Mouse (Mus musculus) stomach, embryonic 14.5 days (tissue): ENCODE data around the gene Ankrd34a. TPM values are rescaled to one million over a fixed set of nuclear protein-coding genes. Genes with fewer than 3 reads are reported as not detected.
"Not testable (repeated sequence)": the region's sequence is repeated elsewhere in the genome, so short reads cannot be mapped to it uniquely, and the experiment has no call there.

Experiments
- ATAC-seq: fragments of 200-750 bp; cut with Nextera tagmentation; 2 replicates; pipeline ENCODE4 v1.8.0; 2017; ENCODE audit warnings: low read depth, moderate TSS enrichment; ENCODE audit not compliant: insufficient number of reproducible peaks, insufficient read depth, low FRiP score
- H3K27ac ChIP-seq: fragments of 300-500 bp; sonication (generic); 2 replicates; pipeline ENCODE4 v1.5.1; 2014; ENCODE audit warnings: mild to moderate bottlenecking, low read length, moderate library complexity, mixed read lengths
- H3K27me3 ChIP-seq: fragments of 300-500 bp; sonication (generic); 2 replicates; pipeline ENCODE4 v1.6.1; 2014; ENCODE audit warnings: low read length, control low read depth, mixed read lengths; ENCODE audit not compliant: control insufficient read depth, insufficient read depth
- H3K36me3 ChIP-seq: fragments of 300-500 bp; sonication (generic); 2 replicates; pipeline ENCODE4 v1.6.1; 2014; ENCODE audit warnings: mild to moderate bottlenecking, control low read depth, low read length, moderate library complexity, mixed read lengths; ENCODE audit not compliant: control insufficient read depth, insufficient read depth
- H3K4me1 ChIP-seq: fragments of 300-500 bp; sonication (generic); 2 replicates; pipeline ENCODE4 v1.6.1; 2014; ENCODE audit warnings: low read length, control low read depth, mixed read lengths; ENCODE audit not compliant: control insufficient read depth, insufficient read depth
- H3K4me2 ChIP-seq: fragments of 300-500 bp; sonication (generic); replicated peaks from 2 replicates; pipeline ENCODE4 v1.6.1; 2014; ENCODE audit warnings: low read depth, low read length, control low read depth
- H3K4me3 ChIP-seq: fragments of 300-500 bp; sonication (generic); 2 replicates; pipeline ENCODE4 v1.5.1; 2014; ENCODE audit warnings: low read depth, low read length, control low read depth
- H3K9ac ChIP-seq: fragments of 300-500 bp; sonication (generic); replicated peaks from 2 replicates; pipeline ENCODE4 v1.6.1; 2014; ENCODE audit warnings: low read depth, mild to moderate bottlenecking, control low read depth, low read length, moderate library complexity, mixed read lengths
- H3K9me3 ChIP-seq: fragments of 300-500 bp; sonication (generic); 2 replicates; pipeline ENCODE4 v1.6.1; 2016; ENCODE audit warnings: low read depth, low read length, control low read depth; ENCODE audit not compliant: control insufficient read depth
- WGBS: fragments of 180-500 bp; shearing (Covaris S2); extraction: QIAGEN DNeasy Blood & Tissue Kit; methylation state at CpG from one replicate; pipeline ENCODE4 v1.1.7; 2014; 5-methylcytosine and 5-hydroxymethylcytosine counted together
- polyA plus RNA-seq: library from polyadenylated mRNA; unstranded; fragments of >200 nt; fragmentation: Nextera tagmentation; extraction: Ambion mirVana; gene quantifications from 2 replicates; pipeline ENCODE4 v1.2.1, GENCODE M21; 2014

Gene Ankrd34a
- polyA plus RNA-seq, 1 experiment from 2014 or later = 2.9 TPM

DNA sequence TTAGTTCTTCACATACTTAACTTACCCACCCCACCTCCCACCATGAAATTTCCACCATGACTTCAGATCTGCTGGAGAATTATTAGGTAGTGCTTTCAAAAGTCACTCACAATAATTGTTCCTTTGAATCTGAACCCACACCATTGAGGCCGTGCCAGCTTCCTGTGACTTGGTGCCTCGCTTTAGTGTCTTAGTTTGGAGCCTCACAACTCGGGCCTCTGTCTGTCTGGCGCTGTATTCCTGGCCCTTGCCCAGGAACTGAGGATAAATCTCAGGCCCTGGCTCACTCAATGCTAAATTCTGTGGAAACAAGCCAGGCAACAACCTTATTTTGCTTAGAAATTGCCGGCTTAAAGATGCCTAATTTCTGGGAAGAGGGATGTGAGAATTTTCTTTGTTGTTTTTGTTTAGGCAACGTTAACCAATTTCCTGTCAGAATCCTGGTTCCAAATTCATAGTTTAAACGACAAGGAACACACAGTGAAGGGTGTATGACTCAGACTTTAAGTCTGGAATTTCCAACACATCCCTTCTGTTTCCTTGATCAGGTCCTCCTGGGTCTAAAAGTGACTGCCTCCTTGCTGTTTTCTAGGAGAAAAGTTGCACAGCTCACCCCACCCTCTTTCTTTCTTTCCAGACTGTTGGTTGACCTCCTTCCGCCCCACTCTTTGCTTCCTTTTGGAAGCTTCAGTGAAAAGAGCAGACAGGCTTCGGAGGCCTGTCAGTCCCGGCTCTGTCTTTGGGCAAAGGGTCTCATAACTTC is 5.7 kb downstream of the Ankrd34a start:
- WGBS = 29% methylated on average over 10 of the region's 10 CpGs
- Histone ChIP-seq H3K4me3 (peak overlapping the region; percentile 54), H3K36me3 (no peaks in the 10 kb centered on the region; the same call in 1 of the 2 replicates), H3K27me3 (no peaks in the 10 kb centered on the region), H3K4me2 (peak overlapping the region; percentile 60), H3K9me3 (no peaks in the 10 kb centered on the region), H3K9ac (peak overlapping the region; percentile 88), H3K4me1 (peaks cover 25% of the 10 kb centered on the region; the same call in 1 of the 2 replicates), H3K27ac (peak overlapping the region; percentile 96)
- no peak for ATAC-seq

GRCm38 (mm10) chr3:96602704-96603084 is 6.3 kb downstream of the Ankrd34a start:
- H3K36me3 ChIP-seq = no peaks in the 10 kb centered on the region; the same call in 1 of the 2 replicates
- H3K27me3 ChIP-seq = no peaks in the 10 kb centered on the region
- H3K4me3 ChIP-seq = peak overlapping the region; percentile 54
- ATAC-seq = no peak
- H3K4me1 ChIP-seq = peaks cover 23% of the 10 kb centered on the region; the same call in 1 of the 2 replicates
- peak overlapping the region; percentile 88 for H3K9ac ChIP-seq
- H3K27ac ChIP-seq = peak overlapping the region; percentile 96; the same call in 1 of the 2 replicates
- no peaks in the 10 kb centered on the region for H3K9me3 ChIP-seq
- 18% methylated on average over 5 of the region's 5 CpGs for WGBS
- peak overlapping the region; percentile 60 for H3K4me2 ChIP-seq

DNA sequence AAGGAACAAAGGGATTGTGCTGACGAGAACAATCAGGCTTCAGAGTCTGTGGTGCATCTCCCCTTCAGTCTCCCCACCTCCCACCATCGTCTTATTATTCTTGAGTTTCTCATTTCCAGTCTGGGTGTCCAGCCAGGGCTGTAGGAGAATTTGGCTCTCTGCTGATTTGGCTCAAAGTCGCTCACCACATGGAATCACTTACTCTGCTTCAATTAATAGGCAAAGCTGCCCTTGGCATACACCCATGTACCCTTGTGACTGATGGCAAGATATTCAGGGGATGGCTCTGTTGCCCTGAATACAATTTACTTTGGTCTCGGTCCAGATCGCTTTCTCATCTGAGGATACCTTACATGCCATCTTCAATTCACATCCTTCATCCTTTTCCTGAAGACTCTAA is 6.9 kb downstream of the Ankrd34a start:
- no peak for ATAC-seq
- H3K4me2 ChIP-seq = peak overlapping the region; percentile 60
- H3K27ac ChIP-seq = no peak overlapping the region; the same call in 1 of the 2 replicates
- H3K9me3 ChIP-seq = no peaks in the 10 kb centered on the region
- H3K36me3 ChIP-seq = no peaks in the 10 kb centered on the region; the same call in 1 of the 2 replicates
- no peak overlapping the region for H3K9ac ChIP-seq
- H3K4me3 ChIP-seq = peak overlapping the region; percentile 54; the same call in 1 of the 2 replicates
- H3K4me1 ChIP-seq = peaks cover 23% of the 10 kb centered on the region; the same call in 1 of the 2 replicates
- no peaks in the 10 kb centered on the region for H3K27me3 ChIP-seq
- WGBS = 55% methylated on average over 5 of the region's 5 CpGs

DNA sequence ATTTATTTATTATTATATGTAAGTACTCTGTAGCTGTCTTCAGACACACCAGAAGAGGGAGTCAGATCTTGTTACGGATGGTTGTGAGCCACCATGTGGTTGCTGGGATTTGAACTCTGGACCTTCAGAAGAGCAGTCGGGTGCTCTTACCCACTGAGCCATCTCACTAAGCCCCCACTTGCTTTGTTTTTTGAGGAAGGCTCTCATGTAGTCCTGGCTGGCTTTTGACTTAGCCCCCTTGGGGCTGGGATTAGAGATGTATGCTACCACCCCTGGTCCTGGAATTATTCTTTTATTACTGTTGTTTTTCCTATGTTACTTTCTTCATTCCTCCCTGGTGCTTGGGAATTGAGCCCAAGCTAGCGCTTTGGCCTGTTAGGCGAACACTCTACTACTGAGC is 9.6 kb downstream of the Ankrd34a start:
- ATAC-seq, H3K27ac ChIP-seq, H3K4me2 ChIP-seq, H3K4me3 ChIP-seq, H3K9me3 ChIP-seq, H3K9ac ChIP-seq, H3K36me3 ChIP-seq, H3K27me3 ChIP-seq: not testable (repeated sequence)
- peaks cover 12% of the 10 kb centered on the region; the same call in 1 of the 2 replicates for H3K4me1 ChIP-seq
- 92% methylated on average over 3 of the region's 4 CpGs for WGBS

- Histone ChIP-seq H3K27ac (no peak overlapping the region), H3K36me3 (no peaks in the 10 kb centered on the region; the same call in none of the 2 replicates), H3K4me2 (no peak overlapping the region), H3K4me3 (no peak overlapping the region), H3K9ac (no peak overlapping the region), H3K4me1 (peaks cover 12% of the 10 kb centered on the region; the same call in 1 of the 2 replicates), H3K9me3 (no peaks in the 10 kb centered on the region), H3K27me3 (no peaks in the 10 kb centered on the region)
- ATAC-seq = no peak
- 91% methylated on average over 4 of the region's 4 CpGs for WGBS
Observed at GRCm38 (mm10) chr3:96606618-96607017, 10.2 kb downstream of the Ankrd34a start.

DNA sequence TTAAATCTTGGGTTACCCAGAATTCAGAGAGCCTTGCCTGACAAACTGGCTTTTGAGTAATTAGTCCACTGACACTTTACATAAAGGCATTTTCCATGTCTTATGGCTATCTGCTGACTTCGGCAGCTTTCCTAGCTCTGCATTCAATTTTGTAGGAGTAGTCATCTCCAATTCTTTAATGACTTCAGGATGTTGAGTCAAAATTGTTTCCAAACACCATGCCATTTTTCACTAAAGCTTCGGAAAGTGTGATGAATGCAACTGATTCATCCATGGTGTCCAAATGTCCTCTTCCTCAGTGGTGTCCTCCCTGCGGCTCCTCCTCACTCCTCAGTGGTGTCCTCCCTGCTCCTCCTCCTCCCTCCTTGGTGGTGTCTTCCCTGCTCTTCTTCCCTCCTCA is 21.5 kb downstream of the Ankrd34a start:
- H3K9me3 ChIP-seq = no peaks in the 10 kb centered on the region
- H3K4me3 ChIP-seq = no peak overlapping the region
- H3K27ac ChIP-seq = no peak overlapping the region
- H3K36me3 ChIP-seq = peaks cover 34% of the 10 kb centered on the region
- H3K9ac ChIP-seq = no peak overlapping the region
- H3K4me2 ChIP-seq = no peak overlapping the region
- H3K4me1 ChIP-seq = no peaks in the 10 kb centered on the region
- no peaks in the 10 kb centered on the region for H3K27me3 ChIP-seq
- no peak for ATAC-seq
- WGBS = 97% methylated on average over 3 of the region's 3 CpGs

- H3K4me3 ChIP-seq = no peak overlapping the region
- H3K27ac ChIP-seq = no peak overlapping the region
- H3K9ac ChIP-seq = no peak overlapping the region
- no peak overlapping the region for H3K4me2 ChIP-seq
- H3K36me3 ChIP-seq = peaks cover 44% of the 10 kb centered on the region
- 94% methylated on average over 4 of the region's 4 CpGs for WGBS
- no peak for ATAC-seq
- no peaks in the 10 kb centered on the region for H3K27me3 ChIP-seq
- H3K4me1 ChIP-seq = no peaks in the 10 kb centered on the region
- H3K9me3 ChIP-seq = no peaks in the 10 kb centered on the region
Observed at GRCm38 (mm10) chr3:96623201-96623600, 26.8 kb downstream of the Ankrd34a start.

- Histone ChIP-seq H3K9ac (peak within 1 kb of the TSS; percentile 57), H3K27ac (peak within 1 kb of the TSS; percentile 78), H3K4me3 (peak within 1 kb of the TSS; percentile 78), H3K9me3 (no peaks in the 10 kb centered on the region), H3K4me2 (peak within 1 kb of the TSS; percentile 72), H3K4me1 (peaks cover 6% of the 10 kb centered on the region; the same call in 1 of the 2 replicates), H3K27me3 (no peaks in the 10 kb centered on the region), H3K36me3 (peaks cover 25% of the 10 kb centered on the region)
- peak; percentile 95 for ATAC-seq
- WGBS = under 1% methylated on average over 48 of the region's 48 CpGs
Observed at GRCm38 (mm10) chr3:96629729-96630600, 33.5 kb downstream of the Ankrd34a start, which contains the start of gene Rbm8a. Rbm8a (plus strand) TSS chr3:96629933.
